Mouse (Mus musculus) testis, postnatal 14 days (tissue): ENCODE measurements around the gene Klk5.

Experiments
- DNase-seq: peaks from one replicate; pipeline ENCODE4 v3.0.0; 2021; ENCODE audit warnings: low spot score

Gene Klk5

GRCm38 (mm10) chr7:43841701-43842100 lies at the start of gene Klk5:
Gene Klk5 (plus strand): TSS chr7:43841971.
- no peak for DNase-seq

- DNase-seq = no peak
These were observed 45.4 kb upstream of the Klk5 start for GRCm38 (mm10) chr7:43796355-43796754.

GRCm38 (mm10) chr7:43797333-43797769 lies 44.4 kb upstream of the Klk5 start, which contains the start of gene Klk8:
Gene Klk8 (plus strand): TSS chr7:43797577.
- DNase-seq = no peak

- DNase-seq = no peak
These were observed 43.8 kb upstream of the Klk5 start for GRCm38 (mm10) chr7:43797844-43798462.

GRCm38 (mm10) chr7:43799876-43800275 lies 41.9 kb upstream of the Klk5 start:
- DNase-seq = no peak

GRCm38 (mm10) chr7:43810994-43811393 lies 30.8 kb upstream of the Klk5 start, which contains the start of gene Klk7:
Gene Klk7 (plus strand): TSS chr7:43811294.
- no peak for DNase-seq

GRCm38 (mm10) chr7:43815211-43815610 lies 26.6 kb upstream of the Klk5 start:
- no peak for DNase-seq

GRCm38 (mm10) chr7:43816746-43817145 lies 25.0 kb upstream of the Klk5 start:
- no peak for DNase-seq

GRCm38 (mm10) chr7:43821581-43821980 lies 20.2 kb upstream of the Klk5 start:
- DNase-seq = no peak

- DNase-seq = no peak
These were observed 17.6 kb upstream of the Klk5 start, which contains the start of gene Klk6 for GRCm38 (mm10) chr7:43824199-43824598. Gene Klk6 (plus strand): TSS chr7:43824499.

GRCm38 (mm10) chr7:43826056-43826455 lies 15.7 kb upstream of the Klk5 start:
- no peak for DNase-seq

GRCm38 (mm10) chr7:43827706-43828105 lies 14.1 kb upstream of the Klk5 start:
- DNase-seq = no peak

GRCm38 (mm10) chr7:43829006-43829405 lies 12.8 kb upstream of the Klk5 start:
- DNase-seq = no peak

- DNase-seq = no peak
These were observed 2.0 kb downstream of the Klk5 start for GRCm38 (mm10) chr7:43843801-43844200.

- DNase-seq = no peak
These were observed 9.8 kb downstream of the Klk5 start for GRCm38 (mm10) chr7:43851616-43852015.

- no peak for DNase-seq
These were observed 13.0 kb downstream of the Klk5 start for GRCm38 (mm10) chr7:43854642-43855380.

- DNase-seq = no peak
These were observed 13.9 kb downstream of the Klk5 start for GRCm38 (mm10) chr7:43855709-43856108.

- no peak for DNase-seq
These were observed 14.5 kb downstream of the Klk5 start for GRCm38 (mm10) chr7:43856307-43856706.

GRCm38 (mm10) chr7:43857501-43857900 lies 15.7 kb downstream of the Klk5 start:
- DNase-seq = peak; percentile 19

GRCm38 (mm10) chr7:43860411-43860810 lies 18.6 kb downstream of the Klk5 start:
- no peak for DNase-seq

GRCm38 (mm10) chr7:43873237-43873636 lies 31.5 kb downstream of the Klk5 start:
- peak; percentile 55 for DNase-seq

- no peak for DNase-seq
These were observed 31.9 kb downstream of the Klk5 start for GRCm38 (mm10) chr7:43873674-43874073.

- DNase-seq = no peak
These were observed 33.2 kb downstream of the Klk5 start for GRCm38 (mm10) chr7:43874868-43875375.
